8 mouse cellular contexts compared by ENCODE assay signal in the genomic region with DNA sequence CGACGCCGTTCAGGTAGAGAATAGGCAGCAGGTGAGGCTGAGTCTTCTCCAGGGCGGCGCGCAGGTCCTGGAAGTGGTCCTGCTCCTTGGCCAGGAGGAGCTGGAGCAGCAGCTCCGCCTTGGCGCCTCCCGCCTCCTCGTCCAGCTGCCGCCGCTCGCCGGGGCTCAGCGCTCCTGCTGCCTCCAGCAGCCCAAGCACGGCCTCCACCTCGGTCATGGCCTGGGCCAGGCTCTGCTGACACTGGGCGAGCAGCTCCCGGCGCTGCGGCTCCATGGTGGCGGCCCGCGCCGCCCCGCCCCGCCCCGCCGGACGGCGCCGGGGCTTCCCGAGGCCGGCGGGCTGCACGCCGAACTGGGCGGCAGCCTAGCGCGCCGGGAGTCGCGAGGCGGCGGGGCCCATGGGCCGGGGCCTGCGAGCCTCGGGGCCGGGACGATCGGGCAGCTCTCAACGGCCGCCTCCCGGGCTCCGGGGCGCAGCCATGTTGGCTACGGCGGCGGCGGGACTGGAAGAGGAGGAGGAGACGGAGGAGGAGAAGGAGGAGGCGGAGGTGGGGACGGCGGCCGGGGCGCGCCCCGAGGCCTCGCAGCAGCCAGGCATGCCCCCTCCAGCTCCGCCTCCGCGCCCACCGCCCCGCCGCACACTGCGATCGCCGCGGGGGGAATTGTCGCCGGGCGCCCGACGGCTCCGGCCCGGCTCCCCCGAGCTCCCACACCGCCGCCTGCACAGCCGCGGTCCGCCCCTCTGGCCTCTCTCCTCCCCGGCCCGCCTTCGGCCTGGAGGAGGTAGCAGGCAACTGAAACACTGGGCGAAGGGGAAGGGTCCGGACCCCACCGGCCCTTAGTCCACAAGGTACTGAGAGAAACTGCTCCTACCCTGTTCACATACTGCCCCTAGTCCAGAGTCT. TPM values are rescaled to one million over a fixed set of nuclear protein-coding genes. Genes with fewer than 3 reads are reported as not detected.
A peak's percentile ranks its signal among the peaks of the same experiment; 100 is the strongest.
DNase-seq lines count a peak whose midpoint lies in the region; ATAC-seq lines count a peak whose summit lies in the region.

A gene (minus strand): TSS at position 744 of the 905 bp plus-strand sequence.

- H3K4me1 ChIP-seq in hindbrain, embryonic 11.5 days (replicated peaks; ENCODE audit: control insufficient read depth, insufficient read depth, low read length), result 0 out of 2 replicates have a peak, but pooled peaks cover 2% of the 10 kb centered on the region
- peaks cover 16% of the 10 kb centered on the region for H3K4me1 ChIP-seq in lung, embryonic 15.5 days

- H3K4me2 ChIP-seq in hindbrain, embryonic 11.5 days (replicated peaks; ENCODE audit: low read depth, low read length), result peak within 1 kb of the TSS; percentile 93
- peak within 1 kb of the TSS; percentile 96 for H3K4me2 ChIP-seq in lung, embryonic 15.5 days

- H3K27ac ChIP-seq in hindbrain, embryonic 11.5 days (ENCODE audit: low read depth, low read length), result peak within 1 kb of the TSS; percentile 85
- peak within 1 kb of the TSS; percentile 97 for H3K27ac ChIP-seq in lung, embryonic 15.5 days

- peak within 1 kb of the TSS; percentile 84 for H3K4me3 ChIP-seq in hindbrain, embryonic 11.5 days (ENCODE audit: low read depth, low read length)
- peak within 1 kb of the TSS; percentile 70 for H3K4me3 ChIP-seq in lung, embryonic 15.5 days

- under 1% methylated on average over 43 of the region's 98 CpGs for WGBS in hindbrain, embryonic 11.5 days
- 1% methylated on average over 73 of the region's 98 CpGs for WGBS in lung, embryonic 15.5 days

- ATAC-seq in hindbrain, embryonic 11.5 days (ENCODE audit: low FRiP score), result peak; percentile 89
- ATAC-seq in lung, embryonic 15.5 days (ENCODE audit: borderline replicate concordance, extremely low read depth, low FRiP score, low TSS enrichment), result peak; percentile 89
- ATAC-seq in erythroid progenitor cell, adult 5-6 weeks (replicated peaks; ENCODE audit: low FRiP score, poor library complexity, severe bottlenecking), result no peak

- peak within 1 kb of the TSS; percentile 91 for H3K9ac ChIP-seq in hindbrain, embryonic 11.5 days (ENCODE audit: low read depth, low read length)
- H3K9ac ChIP-seq in lung, embryonic 15.5 days, result peak within 1 kb of the TSS; percentile 85

- H3K27me3 ChIP-seq in hindbrain, embryonic 11.5 days (ENCODE audit: control insufficient read depth, insufficient read depth, low read length), result no peaks in the 10 kb centered on the region
- H3K27me3 ChIP-seq in lung, embryonic 15.5 days, result no peaks in the 10 kb centered on the region

- H3K9me3 ChIP-seq in hindbrain, embryonic 11.5 days (ENCODE audit: control insufficient read depth, low read length), result no peaks in the 10 kb centered on the region
- H3K9me3 ChIP-seq in lung, embryonic 15.5 days, result no peaks in the 10 kb centered on the region

- no peaks in the 10 kb centered on the region for H3K36me3 ChIP-seq in hindbrain, embryonic 11.5 days (ENCODE audit: control insufficient read depth, insufficient read depth, low read length)
- no peaks in the 10 kb centered on the region for H3K36me3 ChIP-seq in lung, embryonic 15.5 days

- DNase-seq in adipocyte (ENCODE audit: low spot score), result peak; percentile 26
- peak; percentile 76 for DNase-seq in cerebellum, adult 9-11 months
- peak; percentile 54 to 56 for DNase-seq in frontal cortex, postnatal 36 days (ENCODE audit: low spot score in 2 of 2)
- DNase-seq in hindbrain, embryonic 11.5 days (ENCODE audit: low spot score), result peak; percentile 77
- DNase-seq in layer of hippocampus, adult 9-11 months, result peak; percentile 32
- DNase-seq in retina, postnatal 1 day, result peak; percentile 81

RNA-seq across cellular contexts. Expression of the gene that starts here (rescaled TPM):
- polyA plus RNA-seq in hindbrain, embryonic 11.5 days (2014; fragmentation: Nextera tagmentation; extraction: Ambion mirVana), result 20.8 and 26.9 TPM in 2 replicates
- 12.8 and 14.3 TPM in 2 replicates for polyA plus RNA-seq in lung, embryonic 15.5 days (2015; fragmentation: Nextera tagmentation; extraction: Ambion mirVana)
- total RNA-seq in erythroid progenitor cell, adult 5-6 weeks (2015; ENCODE audit: low replicate concordance), result 3.4 TPM in 1 of 2 replicates, not detected in the other
- 0.77 and 1.8 TPM in 2 replicates for total RNA-seq in erythroid progenitor cell, adult 5-6 weeks (2017; ENCODE audit: low replicate concordance)

Comparison
In these comparisons a context has a peak if more than half of its experiments do, and no peak if none do; other contexts are left out.
1. DNase-seq: peak in every context shown above with its lines; median percentile 81 in retina, postnatal 1 day; 77 in hindbrain, embryonic 11.5 days; 76 in cerebellum, adult 9-11 months; 55 in frontal cortex, postnatal 36 days; 32 in layer of hippocampus, adult 9-11 months; 26 in adipocyte.